Mouse (Mus musculus) liver, embryonic 14.5 days (tissue): ENCODE data around the gene Sppl2b.

ENCODE experiments used
- CTCF ChIP-seq: IDR thresholded peaks from 2 replicates; pipeline ENCODE4 v1.5.1; 2016; ENCODE audit warnings: antibody characterized with exemption, low read depth, control low read depth
- EP300 ChIP-seq: IDR thresholded peaks from 2 replicates; pipeline ENCODE4 v1.6.1; 2016; ENCODE audit warnings: antibody characterized with exemption, low read depth

DNA sequence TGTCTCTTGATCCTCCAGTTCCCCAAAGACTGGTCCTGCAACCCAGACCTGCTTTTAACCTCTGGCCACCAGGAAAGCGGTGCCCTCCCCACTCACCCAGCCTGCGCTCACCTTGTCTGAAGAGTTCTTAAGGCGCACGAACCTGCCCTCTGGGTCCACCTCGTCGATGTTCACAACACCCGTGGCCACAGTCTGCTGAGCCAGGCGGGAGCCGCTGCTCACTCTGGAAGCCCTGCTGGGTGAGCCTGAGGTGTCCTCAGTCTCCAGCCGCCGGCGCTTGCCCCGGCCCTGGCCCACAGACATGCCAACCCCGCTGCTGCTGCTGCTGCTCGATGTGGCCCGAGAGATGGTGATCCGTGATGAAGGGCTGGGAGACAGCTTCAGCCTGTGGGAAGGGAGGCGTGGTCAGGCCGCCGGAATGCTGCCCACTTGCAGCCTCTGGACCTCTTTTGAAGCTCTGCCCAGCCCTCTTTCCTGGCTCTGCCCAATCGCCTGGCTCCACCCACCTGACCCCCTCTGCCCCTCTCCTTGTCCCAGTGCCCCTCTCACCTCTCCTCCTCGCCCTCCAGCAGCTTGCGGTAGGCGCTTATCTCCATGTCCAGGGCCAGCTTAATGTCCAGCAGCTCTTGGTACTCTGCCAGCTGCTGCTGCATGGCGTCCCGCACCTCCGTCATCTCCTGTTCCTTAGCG lies 49.1 kb downstream of the Sppl2b start:
- TF ChIP-seq CTCF (no peak), EP300 (no peak)
